Mouse (Mus musculus) cerebellum, postnatal 10 days (tissue): ENCODE data around the gene Apobr.
A peak's percentile ranks its signal among the peaks of the same experiment; 100 is the strongest.

Experiments used
- DNase-seq, 2 experiments: peaks; one replicate each; pipeline ENCODE4 v3.0.0; 2021; ENCODE audit warnings: mixed read lengths in 2 of 2

Gene Apobr

GRCm38 (mm10) chr7:126584506-126584977, at the start of gene Apobr:
Apobr (plus strand) TSS chr7:126584942.
- DNase-seq, result no peak

- peak; percentile 15 to 35 for DNase-seq
Measured at GRCm38 (mm10) chr7:126535766-126536165, 49.0 kb upstream of the Apobr start.

- no peak for DNase-seq
Measured at GRCm38 (mm10) chr7:126536466-126536865, 48.3 kb upstream of the Apobr start.

DNA sequence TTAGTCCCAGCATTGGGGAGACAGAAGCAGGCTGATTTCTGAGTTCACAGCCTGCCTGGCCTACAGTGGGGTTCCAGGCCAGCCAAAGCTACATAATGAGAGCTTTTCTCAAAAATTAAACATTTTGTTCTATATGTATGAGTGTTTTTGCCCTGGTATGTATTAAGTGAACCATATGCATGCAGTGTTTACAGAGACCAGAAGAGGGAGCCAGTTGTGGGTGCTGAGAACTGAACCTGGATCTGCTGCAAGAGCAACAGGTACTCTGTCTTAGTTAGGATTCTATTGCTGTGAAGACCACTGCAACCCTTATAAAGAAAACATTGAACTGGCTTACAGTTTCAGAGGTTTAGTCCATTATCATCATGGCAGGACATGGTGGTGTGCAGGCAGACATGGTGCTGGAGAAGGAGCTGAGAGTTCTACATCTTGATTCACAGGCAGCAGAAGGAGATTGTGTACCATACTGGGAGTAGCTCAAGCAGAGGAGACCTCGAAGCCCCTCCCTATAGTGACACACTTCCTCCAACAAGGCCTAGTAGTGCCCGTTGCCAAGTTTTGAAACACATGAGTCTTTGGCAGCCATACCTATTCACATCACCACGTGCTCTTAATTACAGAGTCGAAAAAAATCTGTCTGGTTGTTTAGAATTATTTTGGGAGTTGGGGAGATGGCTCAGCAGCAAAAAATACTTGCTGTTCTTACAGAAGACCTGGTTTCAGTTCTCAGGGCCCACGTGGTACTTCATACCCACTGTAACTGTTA, 46.7 kb upstream of the Apobr start:
- peak; percentile 21 to 44 for DNase-seq

GRCm38 (mm10) chr7:126541661-126542060, 43.1 kb upstream of the Apobr start:
- no peak for DNase-seq

DNA sequence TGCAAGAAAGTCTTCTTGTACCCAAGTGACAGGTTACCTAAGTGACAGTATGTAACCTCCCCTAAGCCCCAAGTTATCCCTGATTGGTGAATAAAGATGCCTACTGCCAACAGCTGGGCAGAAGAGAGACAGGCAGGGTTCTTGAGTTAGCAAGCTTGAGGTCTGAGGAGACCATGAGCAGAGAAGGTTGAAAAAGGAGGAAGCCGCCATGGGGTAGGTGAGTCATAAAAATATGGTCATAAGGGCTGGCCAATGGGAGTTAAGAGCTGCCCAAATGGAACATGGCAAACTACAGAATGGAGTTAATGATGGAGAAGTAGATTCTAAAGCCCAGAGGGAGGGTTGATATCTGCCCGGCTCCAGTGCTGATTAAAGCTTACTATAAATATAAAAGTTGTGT, 39.1 kb upstream of the Apobr start:
- no peak for DNase-seq

- peak in 1 of 2 experiments; percentile 20 for DNase-seq
Measured at GRCm38 (mm10) chr7:126554796-126555195, 29.9 kb upstream of the Apobr start.

DNA sequence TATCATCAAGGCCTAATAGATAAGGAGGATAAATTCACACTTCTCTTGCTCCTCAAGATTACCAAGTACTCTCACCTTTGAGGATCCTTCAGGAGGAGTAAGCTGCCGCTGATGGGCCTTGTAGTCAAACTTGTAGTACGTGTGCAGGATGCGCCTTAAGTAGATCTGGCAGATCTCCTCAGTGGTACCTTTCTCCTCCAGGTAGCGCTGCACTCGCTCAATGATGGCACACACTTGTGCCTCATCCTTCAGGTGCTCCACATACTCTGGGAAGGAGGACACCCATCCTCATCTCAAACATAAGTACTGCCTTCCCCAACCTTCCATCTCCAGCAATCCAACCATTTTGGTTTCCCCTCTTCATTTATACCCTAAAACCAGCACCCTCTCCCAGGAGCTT, 28.1 kb upstream of the Apobr start:
- no peak for DNase-seq

DNA sequence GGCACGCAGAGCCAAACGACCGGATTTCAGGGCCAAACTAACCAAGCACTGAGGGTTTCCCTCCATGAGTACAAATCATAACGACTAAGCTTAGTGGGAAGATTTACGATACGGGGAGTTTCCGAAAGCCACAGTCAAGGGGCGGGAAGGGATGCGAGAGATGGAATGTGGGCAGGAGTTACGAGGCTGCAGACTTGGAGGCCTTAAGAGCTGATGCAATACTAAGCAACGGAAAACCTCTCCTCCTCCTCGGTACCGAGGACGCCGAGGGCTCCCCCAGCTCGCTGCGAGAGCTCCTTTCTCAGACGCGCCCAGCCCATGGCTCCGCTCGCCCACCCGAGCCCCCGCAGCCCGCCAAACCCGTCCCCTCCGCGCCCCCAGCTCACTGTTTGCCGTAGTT, 19.0 kb upstream of the Apobr start:
- no peak for DNase-seq

GRCm38 (mm10) chr7:126566094-126566765, 18.5 kb upstream of the Apobr start, which contains the start of gene Eif3c:
Eif3c (minus strand) TSS chr7:126566411.
- peak; percentile 88 to 90 for DNase-seq

DNA sequence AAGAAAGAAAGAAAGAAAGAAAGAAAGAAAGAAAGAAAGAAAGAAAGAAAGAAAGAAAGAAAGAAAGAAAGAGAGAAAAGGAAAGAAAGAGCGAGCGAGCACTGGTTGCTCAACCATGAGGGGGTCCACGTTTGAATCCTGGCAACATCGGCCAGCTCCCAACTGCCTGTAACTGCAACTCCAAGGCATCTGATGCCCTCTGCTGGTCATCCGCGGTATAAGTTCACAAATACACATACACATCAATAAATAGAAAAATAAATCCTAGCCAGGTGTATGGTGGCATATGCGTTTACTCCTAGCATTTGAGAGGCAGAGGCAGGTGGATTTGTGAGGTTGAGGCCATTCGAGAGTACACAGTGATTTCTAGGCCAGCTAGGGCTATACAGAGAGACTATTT, 7.8 kb upstream of the Apobr start:
- DNase-seq, result peak; percentile 69 to 73

- DNase-seq, result peak; percentile 60 to 67
Measured at GRCm38 (mm10) chr7:126579172-126579571, 5.6 kb upstream of the Apobr start.

GRCm38 (mm10) chr7:126581661-126582060, 3.1 kb upstream of the Apobr start:
- no peak for DNase-seq

GRCm38 (mm10) chr7:126582759-126583158, 2.0 kb upstream of the Apobr start:
- DNase-seq, result peak; percentile 52 to 55

GRCm38 (mm10) chr7:126583251-126583709, 1.5 kb upstream of the Apobr start:
- DNase-seq, result peak; percentile 94 to 96

GRCm38 (mm10) chr7:126583761-126584160, 981 bp upstream of the Apobr start:
- peak in 1 of 2 experiments; percentile 40 for DNase-seq

DNA sequence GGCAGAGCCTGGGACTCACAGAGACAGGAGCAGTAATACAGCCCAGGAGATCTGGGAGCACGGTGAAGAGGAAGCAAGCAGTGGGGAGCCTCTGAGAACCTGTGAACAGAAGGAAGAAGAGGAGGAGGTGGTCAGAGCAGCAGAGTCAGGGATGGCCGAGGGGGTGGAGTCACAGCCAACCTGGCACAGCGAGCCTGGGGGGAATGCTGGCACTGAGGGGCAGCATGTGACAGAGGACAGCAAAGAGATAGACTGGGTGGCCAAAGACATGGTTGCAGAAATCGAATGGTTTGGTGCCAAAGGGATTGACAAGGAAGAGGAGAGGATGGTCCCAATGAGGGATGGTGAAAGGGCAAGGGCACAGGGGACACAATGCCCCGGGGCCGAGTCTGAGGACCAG, 975 bp downstream of the Apobr start, which contains the start of gene Cln3:
Gene Cln3, minus strand, starts transcription at position 101 of the 400 bp plus-strand sequence.
- no peak for DNase-seq

DNA sequence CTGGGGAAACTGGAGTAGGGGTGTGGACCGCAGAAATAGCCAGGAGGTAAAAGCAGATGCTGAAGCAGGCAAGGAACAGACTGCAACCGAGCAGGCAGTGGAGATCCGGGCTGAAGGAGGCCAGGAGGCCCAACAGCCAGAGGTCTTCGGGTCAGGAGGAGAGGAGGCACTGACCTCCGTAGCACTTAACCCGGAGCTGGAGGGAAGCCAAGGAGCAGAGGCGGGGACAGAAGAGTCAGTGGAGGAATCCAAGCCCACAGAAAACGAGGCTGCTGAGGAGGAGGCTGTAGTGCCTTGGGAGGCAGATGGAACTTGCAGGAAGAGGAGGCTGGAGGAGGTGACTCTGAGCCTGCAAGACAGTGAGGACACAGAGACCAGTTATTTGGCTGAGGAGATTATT, 2.1 kb downstream of the Apobr start:
- DNase-seq, result no peak

DNA sequence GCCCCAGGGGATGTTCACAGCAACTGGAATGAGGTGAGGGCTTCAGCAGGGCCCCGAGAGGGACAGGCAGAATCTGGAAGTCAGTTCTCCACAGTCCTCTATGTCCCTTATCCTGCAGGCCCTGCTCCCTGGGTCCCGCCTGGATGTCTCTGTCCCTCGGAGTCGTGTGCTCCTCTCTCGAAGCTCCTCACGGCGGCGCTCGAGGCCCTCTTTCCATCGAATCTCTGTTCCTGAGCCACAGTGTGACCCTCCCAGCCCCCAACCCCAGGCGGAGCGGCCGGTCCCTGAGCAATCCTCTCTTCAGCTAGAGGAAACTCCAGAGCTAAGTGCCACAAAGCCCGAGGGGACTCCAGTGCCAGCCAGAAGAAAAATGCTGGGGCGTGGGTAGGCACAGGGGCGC, 3.0 kb downstream of the Apobr start:
- peak; percentile 79 to 80 for DNase-seq

GRCm38 (mm10) chr7:126594862-126595561, 10.3 kb downstream of the Apobr start, which contains the start of gene Il27:
Il27 (minus strand) TSS chr7:126594941.
- no peak for DNase-seq

DNA sequence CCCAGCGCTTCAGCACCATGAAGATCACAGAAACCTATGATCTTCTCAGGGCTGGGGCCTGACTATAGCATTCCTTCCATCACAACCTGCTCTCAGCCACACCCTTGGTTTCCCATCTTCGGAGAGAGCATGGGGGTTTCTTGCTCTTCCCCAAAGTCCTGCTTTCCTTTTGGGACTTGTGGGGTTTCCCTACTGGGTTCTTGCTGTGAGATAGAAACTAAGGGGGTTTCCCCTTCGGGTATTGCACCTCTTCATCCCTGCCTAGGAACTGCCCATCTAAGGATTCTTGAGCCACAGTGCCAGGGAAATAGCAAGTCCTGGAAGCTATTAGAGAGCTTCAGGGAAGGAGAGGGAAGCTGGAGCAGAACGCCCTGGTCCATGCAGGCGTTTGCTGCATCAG, 11.1 kb downstream of the Apobr start:
- DNase-seq, result no peak

DNA sequence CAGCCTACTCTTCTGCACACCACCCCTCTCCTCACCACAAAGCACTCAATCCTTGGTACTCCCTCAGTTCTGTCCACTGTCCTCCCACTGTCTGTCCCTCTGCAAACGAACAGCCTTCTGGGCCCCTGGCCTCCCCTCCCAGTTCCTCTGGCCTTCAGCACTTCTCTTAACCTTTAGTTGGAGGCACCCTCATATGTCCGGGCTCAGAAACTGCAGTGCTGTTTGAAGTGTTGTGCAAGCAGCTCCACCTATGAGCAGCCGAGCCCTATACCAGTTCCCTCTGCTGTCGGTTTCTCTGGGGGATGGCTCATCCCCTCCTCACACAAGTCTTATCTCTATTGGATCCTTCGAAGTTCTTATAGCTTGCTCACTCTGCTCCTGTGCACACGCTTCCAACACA, 11.7 kb downstream of the Apobr start:
- DNase-seq, result no peak

- no peak for DNase-seq
Measured at GRCm38 (mm10) chr7:126598919-126599318, 14.2 kb downstream of the Apobr start.
